Mouse (Mus musculus) cerebellum, adult 2 months (tissue): ENCODE results near the gene 2310057N15Rik.

ENCODE experiments used
- CTCF ChIP-seq: fragments of 200-500 bp; IDR thresholded peaks from 2 replicates; pipeline ENCODE4 v1.5.1; 2011; ENCODE audit warnings: low read depth, mild to moderate bottlenecking, control low read depth, low read length, moderate library complexity, borderline replicate concordance; ENCODE audit not compliant: insufficient read depth
- POLR2A ChIP-seq: fragments of 200-500 bp; IDR thresholded peaks from 2 replicates; pipeline ENCODE4 v1.6.1; 2011; ENCODE audit warnings: low read length, control low read depth, borderline replicate concordance; ENCODE audit not compliant: insufficient read depth

- no peak for TF ChIP-seq CTCF
- no peak for TF ChIP-seq POLR2A
Observed at GRCm38 (mm10) chr16:88777596-88777995, 3.6 kb upstream of the 2310057N15Rik start, which contains the start of gene Gm5965.
